In genomic region chr5:4023742-4024681, GRCm38 (mm10) we compare ENCODE assay signal across 9 mouse cellular contexts.
DNase-seq lines count a peak whose midpoint lies in the region; ATAC-seq lines count a peak whose summit lies in the region.
"Had no signal": no experiment of that assay in that cellular context is flagged by ENCODE, and none has a peak within 500 bp of the region (broad histone marks: within the 10 kb centered on the region; RNA-seq: fewer than 3 reads in every experiment).

No protein-coding gene starts in this region.

- WGBS in embryonic facial prominence, embryonic 15.5 days: 30% methylated on average over 16 of the region's 16 CpGs
- 58% methylated on average over 16 of the region's 16 CpGs for WGBS in intestine, embryonic 14.5 days
- 82% methylated on average over 16 of the region's 16 CpGs for WGBS in hindbrain, embryonic 10.5 days

- H3K4me2 ChIP-seq in embryonic facial prominence, embryonic 15.5 days (replicated peaks): peak overlapping the region; percentile 37
- peak overlapping the region; percentile 25 for H3K4me2 ChIP-seq in intestine, embryonic 14.5 days (ENCODE audit: low read length)
- H3K4me2 ChIP-seq: neural tube, embryonic 12.5 days had no signal

- no peak overlapping the region for H3K9ac ChIP-seq in embryonic facial prominence, embryonic 15.5 days
- H3K9ac ChIP-seq in intestine, embryonic 14.5 days (ENCODE audit: low read length): no peak overlapping the region
- H3K9ac ChIP-seq: neural tube, embryonic 12.5 days had no signal

- no peaks in the 10 kb centered on the region for H3K9me3 ChIP-seq in embryonic facial prominence, embryonic 15.5 days (replicated peaks)
- no peaks in the 10 kb centered on the region for H3K9me3 ChIP-seq in intestine, embryonic 14.5 days (ENCODE audit: control insufficient read depth, low read length)
- no peaks in the 10 kb centered on the region for H3K9me3 ChIP-seq in hindbrain, embryonic 10.5 days
- H3K9me3 ChIP-seq: neural tube, embryonic 12.5 days had no signal

- ATAC-seq in embryonic facial prominence, embryonic 15.5 days (ENCODE audit: insufficient number of reproducible peaks, low FRiP score, low TSS enrichment, low read depth): peak; percentile 60; the same call in 1 of the 2 replicates
- no peak for ATAC-seq in intestine, embryonic 14.5 days (replicated peaks; ENCODE audit: low FRiP score, low TSS enrichment, low read depth)

- no peaks in the 10 kb centered on the region for H3K27me3 ChIP-seq in embryonic facial prominence, embryonic 15.5 days
- H3K27me3 ChIP-seq in intestine, embryonic 14.5 days (replicated peaks; ENCODE audit: control insufficient read depth, insufficient read depth, low read length): no peaks in the 10 kb centered on the region
- H3K27me3 ChIP-seq in hindbrain, embryonic 10.5 days (ENCODE audit: insufficient read depth, poor library complexity, severe bottlenecking): no peaks in the 10 kb centered on the region
- H3K27me3 ChIP-seq: neural tube, embryonic 12.5 days had no signal

- H3K4me1 ChIP-seq in embryonic facial prominence, embryonic 15.5 days: peaks cover 9% of the 10 kb centered on the region; the same call in 1 of the 2 replicates
- H3K4me1 ChIP-seq in intestine, embryonic 14.5 days (replicated peaks; ENCODE audit: control insufficient read depth, insufficient read depth, low read length): peaks cover 7% of the 10 kb centered on the region
- no peaks in the 10 kb centered on the region for H3K4me1 ChIP-seq in hindbrain, embryonic 10.5 days (replicated peaks)

- peak overlapping the region; percentile 41 for H3K27ac ChIP-seq in embryonic facial prominence, embryonic 15.5 days (replicated peaks)
- H3K27ac ChIP-seq in intestine, embryonic 14.5 days (ENCODE audit: low read depth): peak overlapping the region; percentile 29; the same call in 1 of the 2 replicates
- no peak overlapping the region for H3K27ac ChIP-seq in hindbrain, embryonic 10.5 days
- H3K27ac ChIP-seq: neural tube, embryonic 12.5 days had no signal

- H3K4me3 ChIP-seq in embryonic facial prominence, embryonic 15.5 days (replicated peaks): no peak overlapping the region; the same call in 1 of the 2 replicates
- no peak overlapping the region for H3K4me3 ChIP-seq in intestine, embryonic 14.5 days (ENCODE audit: low read depth, low read length)
- no peak overlapping the region for H3K4me3 ChIP-seq in hindbrain, embryonic 10.5 days
- H3K4me3 ChIP-seq: neural tube, embryonic 12.5 days had no signal

- peak; percentile 38 for DNase-seq in cerebellum, adult 11 months
- DNase-seq in cerebellum, postnatal 4 days (ENCODE audit: low spot score in 2 of 2): no peak
- peak; percentile 88 for DNase-seq in adipocyte (ENCODE audit: low spot score)
- no peak for DNase-seq in intestine, embryonic 14.5 days (ENCODE audit: low spot score)
- peak; percentile 47 for DNase-seq in lung, postnatal 10 days
- DNase-seq in layer of hippocampus, postnatal 36 days: no peak
- DNase-seq in hindbrain, embryonic 10.5 days (ENCODE audit: low spot score): no peak

- H3K36me3 ChIP-seq in embryonic facial prominence, embryonic 15.5 days: peaks cover 6% of the 10 kb centered on the region; the same call in 1 of the 2 replicates
- H3K36me3 ChIP-seq in intestine, embryonic 14.5 days (ENCODE audit: control insufficient read depth, insufficient read depth, low read length): peaks cover 13% of the 10 kb centered on the region; the same call in 1 of the 2 replicates
- H3K36me3 ChIP-seq in hindbrain, embryonic 10.5 days: peaks cover 39% of the 10 kb centered on the region

Comparison
In these comparisons a context has a peak if more than half of its experiments do, and no peak if none do; other contexts are left out.
1. DNase-seq: peak in cerebellum, adult 11 months (single experiment), adipocyte (single experiment) and lung, postnatal 10 days (single experiment); none in cerebellum, postnatal 4 days (0 of 2), intestine, embryonic 14.5 days (single experiment), layer of hippocampus, postnatal 36 days (0 of 2) and hindbrain, embryonic 10.5 days (single experiment).